Mouse (Mus musculus) kidney, adult 18-20 months (tissue): ENCODE measurements around the gene Enpp7.

Experiments
- DNase-seq: peaks from one replicate; pipeline ENCODE4 v3.0.0; 2021

The Enpp7 gene

GRCm38 (mm10) chr11:118998540-118999265, 10.7 kb downstream of the Enpp7 start:
- DNase-seq, result peak; percentile 79

GRCm38 (mm10) chr11:118999361-118999804, 11.4 kb downstream of the Enpp7 start:
- no peak for DNase-seq

GRCm38 (mm10) chr11:119000877-119001276, 12.9 kb downstream of the Enpp7 start:
- no peak for DNase-seq

- no peak for DNase-seq
Observed at GRCm38 (mm10) chr11:119001493-119002128, 13.6 kb downstream of the Enpp7 start.

- no peak for DNase-seq
Observed at GRCm38 (mm10) chr11:119005547-119006275, 17.7 kb downstream of the Enpp7 start.

- DNase-seq, result no peak
Observed at GRCm38 (mm10) chr11:119006462-119006861, 18.5 kb downstream of the Enpp7 start.

- peak; percentile 69 for DNase-seq
Observed at GRCm38 (mm10) chr11:119007461-119008456, 19.8 kb downstream of the Enpp7 start.

GRCm38 (mm10) chr11:119014455-119014854, 26.5 kb downstream of the Enpp7 start:
- DNase-seq, result no peak

GRCm38 (mm10) chr11:119017506-119017905, 29.5 kb downstream of the Enpp7 start:
- DNase-seq, result no peak

- no peak for DNase-seq
Observed at GRCm38 (mm10) chr11:119021180-119021579, 33.2 kb downstream of the Enpp7 start.

GRCm38 (mm10) chr11:119022068-119022894, 34.3 kb downstream of the Enpp7 start:
- no peak for DNase-seq

GRCm38 (mm10) chr11:119022895-119023615, 35.1 kb downstream of the Enpp7 start, which contains the start of gene Cbx2:
Gene Cbx2 (plus strand): TSS chr11:119022962.
- DNase-seq, result peak; percentile 89

GRCm38 (mm10) chr11:119023616-119023980, 35.6 kb downstream of the Enpp7 start:
- no peak for DNase-seq

- no peak for DNase-seq
Observed at GRCm38 (mm10) chr11:119024260-119024659, 36.3 kb downstream of the Enpp7 start.

- DNase-seq, result no peak
Observed at GRCm38 (mm10) chr11:119026203-119026602, 38.2 kb downstream of the Enpp7 start.

GRCm38 (mm10) chr11:119033874-119034558, 46.0 kb downstream of the Enpp7 start:
- peak; percentile 86 for DNase-seq

- no peak for DNase-seq
Observed at GRCm38 (mm10) chr11:119034635-119035034, 46.6 kb downstream of the Enpp7 start.

- peak; percentile 35 for DNase-seq
Observed at GRCm38 (mm10) chr11:119035094-119035685, 47.2 kb downstream of the Enpp7 start.

GRCm38 (mm10) chr11:119035686-119036165, 47.7 kb downstream of the Enpp7 start:
- DNase-seq, result no peak

- no peak for DNase-seq
Observed at GRCm38 (mm10) chr11:119036447-119036846, 48.5 kb downstream of the Enpp7 start.
